Mouse (Mus musculus) bone marrow, adult 2 months (tissue): ENCODE measurements around the gene Clpsl2. TPM values are rescaled to one million over a fixed set of nuclear protein-coding genes. Genes with fewer than 3 reads are reported as not detected.

Source experiments
- H3K27ac ChIP-seq: fragments of 200-500 bp; 2 replicates; pipeline ENCODE4 v1.5.1; 2012; ENCODE audit warnings: low read depth, mild to moderate bottlenecking, control low read depth, inconsistent platforms, low read length; ENCODE audit not compliant: control insufficient read depth, poor library complexity, insufficient read depth
- H3K4me1 ChIP-seq: fragments of 200-500 bp; 2 replicates; pipeline ENCODE4 v1.6.1; 2011; ENCODE audit warnings: low read length; ENCODE audit not compliant: control insufficient read depth, insufficient read depth
- H3K4me3 ChIP-seq: fragments of 200-500 bp; replicated peaks from 2 replicates; pipeline ENCODE3; 2011; ENCODE audit warnings: mild to moderate bottlenecking, low read depth, low read length, control low read depth; ENCODE audit not compliant: control insufficient read depth
- CTCF ChIP-seq: fragments of 200-500 bp; IDR thresholded peaks from 2 replicates; pipeline ENCODE4 v1.5.1; 2011; ENCODE audit warnings: low read length, control low read depth; ENCODE audit not compliant: control insufficient read depth, insufficient read depth
- POLR2A ChIP-seq: fragments of 200-500 bp; IDR thresholded peaks from 2 replicates; pipeline ENCODE4 v1.6.1; 2011; ENCODE audit warnings: low read depth, mild to moderate bottlenecking, control low read depth, low read length, borderline replicate concordance; ENCODE audit not compliant: control insufficient read depth
- WGBS: fragments of 180-500 bp; shearing (Covaris S2); methylation state at CpG from one replicate; pipeline ENCODE4 v1.1.7; 2018; 5-methylcytosine and 5-hydroxymethylcytosine counted together
- polyA plus RNA-seq: library from polyadenylated mRNA; stranded (reverse); fragments of >200 nt; gene quantifications from 2 replicates; pipeline ENCODE4 v1.2.4, GENCODE M21; 2011; ENCODE audit warnings: low replicate concordance; ENCODE audit not compliant: missing spikeins, insufficient read depth, insufficient read length

Clpsl2 gene
- polyA plus RNA-seq, 1 experiment: not detected

GRCm38 (mm10) chr17:28572941-28573340 is 23.7 kb downstream of the Clpsl2 start:
- 71% methylated on average over 6 of the region's 6 CpGs for WGBS
- no peak overlapping the region for H3K27ac ChIP-seq
- H3K4me1 ChIP-seq: no peaks in the 10 kb centered on the region; the same call in 1 of the 2 replicates
- H3K4me3 ChIP-seq: no peak overlapping the region
- TF ChIP-seq POLR2A (no peak), CTCF (no peak)

- Histone ChIP-seq H3K27ac (no peak within 1 kb of the TSS), H3K4me3 (no peak within 1 kb of the TSS), H3K4me1 (no peaks in the 10 kb centered on the region; the same call in 1 of the 2 replicates)
- 15% methylated on average over 50 of the region's 50 CpGs for WGBS
- TF ChIP-seq POLR2A: no peak
- no peak for TF ChIP-seq CTCF
These were observed 26.3 kb downstream of the Clpsl2 start, which contains the start of gene Lhfpl5 for GRCm38 (mm10) chr17:28575244-28576125. Gene Lhfpl5, plus strand, starts transcription at chr17:28575641.

- Histone ChIP-seq H3K4me3 (no peak overlapping the region), H3K4me1 (no peaks in the 10 kb centered on the region), H3K27ac (no peak overlapping the region)
- 8% methylated on average over 9 of the region's 9 CpGs for WGBS
- TF ChIP-seq CTCF: no peak
- no peak for TF ChIP-seq POLR2A
These were observed 31.2 kb downstream of the Clpsl2 start for GRCm38 (mm10) chr17:28580396-28580795.

- Histone ChIP-seq H3K27ac (no peak overlapping the region), H3K4me3 (no peak overlapping the region), H3K4me1 (no peaks in the 10 kb centered on the region)
- peak; percentile 12; the same call in 1 of the 2 replicates for TF ChIP-seq CTCF
- no peak for TF ChIP-seq POLR2A
- WGBS: 61% methylated on average over 2 of the region's 2 CpGs
These were observed 31.8 kb downstream of the Clpsl2 start for GRCm38 (mm10) chr17:28581056-28581455.

GRCm38 (mm10) chr17:28586509-28586908 is 37.3 kb downstream of the Clpsl2 start:
- WGBS: 88% methylated on average over 3 of the region's 3 CpGs
- Histone ChIP-seq H3K27ac (no peak overlapping the region), H3K4me3 (no peak overlapping the region), H3K4me1 (peaks cover 1% of the 10 kb centered on the region; the same call in 1 of the 2 replicates)
- TF ChIP-seq POLR2A: no peak
- TF ChIP-seq CTCF: no peak

GRCm38 (mm10) chr17:28588591-28588990 is 39.4 kb downstream of the Clpsl2 start:
- 42% methylated on average over 2 of the region's 2 CpGs for WGBS
- peak overlapping the region; percentile 64 for H3K27ac ChIP-seq
- H3K4me3 ChIP-seq: no peak overlapping the region
- H3K4me1 ChIP-seq: peaks cover 4% of the 10 kb centered on the region; the same call in 1 of the 2 replicates
- TF ChIP-seq CTCF (no peak), POLR2A (no peak)

DNA sequence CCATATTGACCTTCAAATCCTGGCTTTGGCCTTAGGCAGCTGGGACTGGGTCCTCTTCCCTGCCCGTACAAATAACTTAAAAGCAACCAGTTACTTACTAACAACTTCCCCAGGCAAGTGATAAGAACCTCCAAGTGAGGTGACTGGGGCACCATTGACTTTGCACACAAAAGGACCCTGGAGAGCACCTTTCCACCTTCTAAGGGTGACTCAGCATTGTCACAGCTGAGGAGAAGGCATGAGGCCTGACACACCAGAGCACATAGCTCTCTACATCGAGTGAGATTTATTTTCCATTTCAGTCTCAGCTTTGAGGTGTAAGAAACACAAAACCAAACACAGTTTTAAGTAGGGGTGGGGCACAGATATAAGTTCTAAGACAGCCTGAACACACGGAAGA is 41.4 kb downstream of the Clpsl2 start:
- H3K4me1 ChIP-seq: peaks cover 6% of the 10 kb centered on the region; the same call in 1 of the 2 replicates
- H3K4me3 ChIP-seq: no peak overlapping the region
- TF ChIP-seq POLR2A (no peak), CTCF (no peak)
- no peak overlapping the region for H3K27ac ChIP-seq
- WGBS: 64% methylated on average over 3 of the region's 3 CpGs

DNA sequence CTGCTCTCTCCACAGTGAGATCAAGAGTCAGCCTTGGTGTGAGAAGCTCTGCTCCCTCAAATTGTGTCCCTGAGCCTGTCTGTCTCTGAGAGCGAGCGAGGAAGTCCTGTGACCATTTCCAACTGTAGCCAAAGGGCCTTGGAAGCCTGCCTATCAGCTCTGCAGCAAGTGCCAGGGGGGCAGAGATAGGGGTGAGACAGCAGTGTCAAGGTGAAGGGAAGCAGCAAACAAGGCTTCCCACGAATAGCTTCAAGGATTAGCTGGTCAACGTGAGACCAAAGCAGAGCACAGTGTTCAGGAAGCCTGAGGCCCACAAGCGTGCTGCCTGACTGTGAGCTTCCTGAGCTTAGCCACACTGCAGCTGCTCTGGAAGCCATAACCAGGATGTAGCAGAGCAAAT is 42.3 kb downstream of the Clpsl2 start:
- Histone ChIP-seq H3K4me3 (no peak overlapping the region), H3K4me1 (peaks cover 6% of the 10 kb centered on the region; the same call in 1 of the 2 replicates), H3K27ac (no peak overlapping the region)
- WGBS: 37% methylated on average over 5 of the region's 5 CpGs
- TF ChIP-seq CTCF (no peak), POLR2A (no peak)
